Mouse (Mus musculus): ENCODE measurements at regions not wholly inside any gene's neighbourhood (a gene's known extent, or its start where the extent isn't known, plus 50 kb on each side); places are given as distances from the start of the nearest gene placed in this dataset.

DNA sequence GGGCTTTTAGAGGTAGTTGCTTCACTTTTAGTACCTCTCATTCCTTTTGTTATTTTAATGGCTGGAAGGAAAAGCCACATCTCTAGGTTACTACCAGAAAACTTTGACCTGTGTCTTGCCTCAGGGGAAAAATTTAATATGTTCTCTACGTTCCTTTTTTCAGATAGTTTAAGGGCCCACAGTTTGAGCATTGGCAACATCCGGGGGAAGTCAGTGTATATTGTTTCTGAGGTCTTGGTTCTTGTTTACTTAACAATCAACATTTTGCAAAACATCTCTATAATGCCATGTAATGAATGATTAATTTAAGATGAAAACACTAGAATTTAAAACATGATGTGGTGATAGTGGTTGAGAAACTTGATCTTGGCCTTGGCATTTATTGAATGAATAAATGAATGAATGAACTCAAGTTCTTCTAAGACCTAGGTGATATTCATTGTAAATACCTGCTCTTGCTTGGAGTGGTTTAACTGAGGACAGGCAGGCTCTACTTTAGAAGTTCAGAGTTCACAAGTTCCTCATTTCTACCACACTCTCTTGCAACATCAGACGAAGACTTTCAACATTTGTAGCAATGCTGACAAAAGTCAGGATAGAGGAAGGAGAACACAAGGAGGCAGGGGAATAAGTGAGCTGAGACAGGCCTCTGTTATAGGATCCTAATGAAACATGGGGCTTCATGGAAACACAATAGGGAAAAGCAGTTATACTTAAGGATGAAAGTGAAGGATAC, 474.4 kb downstream of the Mctp2 start:
- TF ChIP-seq CTCF (IDR thresholded peaks at IDR 0.05; ENCODE audit: low read depth) (no peak), EP300 (IDR thresholded peaks at IDR 0.05; ENCODE audit: low read depth) (no peak)

All from heart, postnatal 0 days (tissue).